Mouse (Mus musculus) embryonic facial prominence, embryonic 11.5 days (tissue): ENCODE data around the gene Tbcel. TPM values are rescaled to one million over a fixed set of nuclear protein-coding genes. Genes with fewer than 3 reads are reported as not detected.
A peak's percentile ranks its signal among the peaks of the same experiment; 100 is the strongest.

Source experiments
- ATAC-seq: fragments of 200-750 bp; cut with Nextera tagmentation; replicated peaks from 2 replicates; pipeline ENCODE4 v1.8.0; 2017; ENCODE audit warnings: low read depth; ENCODE audit not compliant: insufficient number of reproducible peaks, low FRiP score, low TSS enrichment
- DNase-seq: peaks from one replicate; pipeline ENCODE4 v3.0.0-alpha.2; 2015; ENCODE audit warnings: low spot score
- H3K27ac ChIP-seq: fragments of 300-500 bp; sonication (generic); replicated peaks from 2 replicates; pipeline ENCODE4 v1.5.1; 2014; ENCODE audit warnings: mild to moderate bottlenecking, low read depth, low read length, control low read depth
- H3K27me3 ChIP-seq: fragments of 300-500 bp; sonication (generic); 2 replicates; pipeline ENCODE4 v1.6.1; 2014; ENCODE audit warnings: mild to moderate bottlenecking, low read length, moderate library complexity, mixed read lengths; ENCODE audit not compliant: control insufficient read depth, insufficient read depth
- H3K36me3 ChIP-seq: fragments of 300-500 bp; sonication (generic); replicated peaks from 2 replicates; pipeline ENCODE4 v1.6.1; 2014; ENCODE audit warnings: low read depth, mild to moderate bottlenecking, low read length, moderate library complexity, mixed read lengths; ENCODE audit not compliant: control insufficient read depth, insufficient read depth
- H3K4me1 ChIP-seq: fragments of 300-500 bp; sonication (generic); 2 replicates; pipeline ENCODE4 v1.6.1; 2014; ENCODE audit warnings: low read length, mixed read lengths; ENCODE audit not compliant: control insufficient read depth, insufficient read depth
- H3K4me2 ChIP-seq: fragments of 300-500 bp; sonication (generic); 2 replicates; pipeline ENCODE4 v1.6.1; 2014; ENCODE audit warnings: low read depth, mild to moderate bottlenecking, control low read depth, low read length, moderate library complexity
- H3K4me3 ChIP-seq: fragments of 300-500 bp; sonication (generic); 2 replicates; pipeline ENCODE4 v1.5.1; 2014; ENCODE audit warnings: low read depth, low read length, control low read depth
- H3K9ac ChIP-seq: fragments of 300-500 bp; sonication (generic); replicated peaks from 2 replicates; pipeline ENCODE4 v1.6.1; 2014; ENCODE audit warnings: mild to moderate bottlenecking, control low read depth, low read length
- H3K9me3 ChIP-seq: fragments of 300-500 bp; sonication (generic); replicated peaks from 2 replicates; pipeline ENCODE4 v1.6.1; 2016; ENCODE audit warnings: mild to moderate bottlenecking, low read length, inconsistent platforms, mixed read lengths; ENCODE audit not compliant: control insufficient read depth
- WGBS: fragments of 180-500 bp; shearing (Covaris S2); extraction: QIAGEN DNeasy Blood & Tissue Kit; methylation state at CpG from one replicate; pipeline ENCODE4 v1.1.7; 2014; 5-methylcytosine and 5-hydroxymethylcytosine counted together
- polyA plus RNA-seq: library from polyadenylated mRNA; unstranded; fragments of >200 nt; fragmentation: Nextera tagmentation; extraction: Ambion mirVana; gene quantifications from 2 replicates; pipeline ENCODE4 v1.2.1, GENCODE M21; 2014

The Tbcel gene
- polyA plus RNA-seq, 1 experiment from 2014 or later: 4.8 TPM

DNA sequence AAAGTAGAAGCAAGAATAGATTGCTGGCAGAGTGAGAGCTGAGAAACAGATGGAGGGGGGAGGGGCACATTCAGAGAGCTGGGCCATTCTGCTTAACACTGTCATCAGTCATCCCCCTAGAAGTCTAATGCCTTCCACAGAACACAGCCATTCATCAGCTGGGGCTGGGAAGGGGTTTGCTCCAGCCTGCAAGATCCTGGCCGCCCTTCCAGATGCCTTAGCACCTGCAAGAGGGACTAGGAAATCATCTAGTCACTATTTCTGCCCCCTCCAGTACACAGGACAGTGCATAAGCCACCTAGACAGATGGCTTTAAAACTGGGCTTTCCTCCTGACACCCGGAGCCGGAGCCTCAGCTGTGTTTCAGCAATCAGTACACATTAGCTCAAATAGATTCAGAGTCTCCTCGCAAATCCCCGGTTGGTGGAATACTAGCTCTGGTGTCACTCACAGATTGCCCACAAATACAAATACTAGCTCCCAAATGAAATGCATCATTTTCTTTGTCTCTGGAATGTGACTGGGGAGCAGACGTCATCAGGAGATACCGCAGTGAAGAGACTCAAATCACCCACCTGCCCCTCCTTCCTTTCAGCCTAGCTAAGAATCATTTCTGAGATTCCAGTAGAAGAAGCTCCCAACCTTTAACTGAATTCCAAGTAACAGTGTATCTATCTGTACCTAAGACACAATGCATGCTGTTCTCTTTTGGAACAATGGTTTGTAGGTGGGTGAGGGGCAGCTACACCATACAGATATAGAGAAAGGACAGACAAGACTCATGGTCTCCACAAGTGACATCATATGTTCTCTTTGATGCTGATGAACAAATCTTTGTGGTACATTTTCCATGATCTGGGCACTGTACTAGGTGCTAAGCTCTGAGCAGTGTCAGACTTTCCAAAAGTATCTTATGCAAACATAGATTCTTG lies 22.9 kb upstream of the Tbcel start:
- ATAC-seq (peak; percentile 62; the same call in 1 of the 2 replicates), DNase-seq (no peak)
- WGBS: 74% methylated on average over 7 of the region's 7 CpGs
- Histone ChIP-seq H3K27ac (no peak overlapping the region), H3K9me3 (no peaks in the 10 kb centered on the region), H3K4me1 (no peaks in the 10 kb centered on the region), H3K4me3 (no peak overlapping the region), H3K27me3 (no peaks in the 10 kb centered on the region), H3K4me2 (no peak overlapping the region), H3K9ac (no peak overlapping the region), H3K36me3 (no peaks in the 10 kb centered on the region)

DNA sequence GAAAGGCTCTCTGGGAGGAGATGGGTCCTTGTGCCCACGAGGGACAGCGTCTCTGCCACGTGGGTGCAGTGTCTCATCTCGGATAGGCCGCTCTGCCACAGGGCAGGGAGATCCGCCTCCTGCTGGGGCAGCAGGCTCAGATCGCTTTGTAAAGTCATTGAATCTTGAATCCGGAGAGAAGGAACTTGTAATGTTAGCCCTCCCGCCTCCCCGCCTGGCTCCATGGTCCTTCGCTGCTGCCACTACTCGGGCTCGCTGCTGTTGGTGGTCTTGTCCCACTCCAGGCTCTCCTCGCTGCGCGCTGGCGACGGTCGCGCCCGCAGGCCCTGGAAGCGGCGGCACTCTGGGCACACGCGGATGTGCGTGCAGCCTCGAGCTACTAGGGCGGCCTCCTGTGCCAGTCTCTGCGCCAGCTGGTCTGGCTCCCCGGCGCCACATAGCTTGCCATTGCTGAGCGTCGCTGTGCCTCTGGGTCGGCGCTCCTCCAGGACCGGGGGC lies 13.0 kb upstream of the Tbcel start:
- ATAC-seq: no peak; the same call in 1 of the 2 replicates
- H3K4me2 ChIP-seq: peak overlapping the region; percentile 86
- H3K4me3 ChIP-seq: peak overlapping the region; percentile 31
- H3K27me3 ChIP-seq: peaks cover 2% of the 10 kb centered on the region; the same call in 1 of the 2 replicates
- no peaks in the 10 kb centered on the region for H3K4me1 ChIP-seq
- no peaks in the 10 kb centered on the region for H3K9me3 ChIP-seq
- H3K36me3 ChIP-seq: no peaks in the 10 kb centered on the region
- WGBS: 1% methylated on average over 36 of the region's 36 CpGs
- H3K9ac ChIP-seq: peak overlapping the region; percentile 59
- DNase-seq: peak; percentile 60
- H3K27ac ChIP-seq: no peak overlapping the region

DNA sequence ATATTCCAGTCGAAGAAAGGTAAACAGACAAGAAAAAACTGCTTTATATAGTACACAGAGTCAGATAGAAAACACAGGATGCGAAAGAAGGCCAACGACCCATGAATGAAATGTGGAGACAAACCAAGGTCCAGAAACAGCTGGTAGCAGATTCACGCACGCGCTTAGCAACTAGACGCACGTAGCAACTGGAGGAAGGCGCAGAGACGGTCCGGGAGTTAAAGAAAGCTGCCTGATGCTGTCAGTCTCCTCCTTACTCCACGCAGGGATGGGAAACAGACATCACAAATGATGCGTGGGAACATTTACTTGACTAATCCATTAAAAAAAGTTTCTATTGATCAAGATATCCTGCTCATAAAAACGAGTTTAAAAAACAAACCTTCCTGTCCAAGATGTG lies 10.6 kb upstream of the Tbcel start:
- H3K9ac ChIP-seq: no peak overlapping the region
- no peak overlapping the region for H3K4me2 ChIP-seq
- H3K27ac ChIP-seq: no peak overlapping the region
- DNase-seq (no peak), ATAC-seq (no peak)
- no peaks in the 10 kb centered on the region for H3K36me3 ChIP-seq
- H3K27me3 ChIP-seq: peaks cover 2% of the 10 kb centered on the region; the same call in 1 of the 2 replicates
- no peaks in the 10 kb centered on the region for H3K4me1 ChIP-seq
- no peaks in the 10 kb centered on the region for H3K9me3 ChIP-seq
- H3K4me3 ChIP-seq: no peak overlapping the region
- WGBS: 77% methylated on average over 14 of the region's 14 CpGs

DNA sequence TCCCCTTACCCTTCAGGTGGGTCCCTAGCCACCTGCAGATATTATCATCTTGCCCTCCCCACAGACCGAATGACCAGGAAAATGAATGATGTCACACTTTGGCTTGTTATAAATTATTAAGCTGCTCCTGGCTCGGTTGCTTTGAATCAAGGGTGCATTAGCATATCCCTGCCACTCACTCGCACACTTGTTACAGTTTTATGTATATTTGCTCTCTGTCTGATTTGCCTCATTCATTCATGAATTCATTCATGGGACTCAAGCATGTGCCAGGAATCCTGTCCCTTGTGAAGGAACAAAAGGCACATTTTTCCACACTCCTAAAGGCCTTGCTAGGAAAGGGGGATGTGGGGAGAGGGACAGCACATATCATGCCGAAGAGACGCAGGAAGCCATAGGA lies 5.5 kb upstream of the Tbcel start:
- no peak for ATAC-seq
- Histone ChIP-seq H3K9me3 (no peaks in the 10 kb centered on the region), H3K4me1 (no peaks in the 10 kb centered on the region), H3K27ac (no peak overlapping the region), H3K9ac (no peak overlapping the region), H3K27me3 (no peaks in the 10 kb centered on the region), H3K4me2 (no peak overlapping the region), H3K4me3 (no peak overlapping the region), H3K36me3 (no peaks in the 10 kb centered on the region)
- no peak for DNase-seq
- 80% methylated on average over 5 of the region's 5 CpGs for WGBS

DNA sequence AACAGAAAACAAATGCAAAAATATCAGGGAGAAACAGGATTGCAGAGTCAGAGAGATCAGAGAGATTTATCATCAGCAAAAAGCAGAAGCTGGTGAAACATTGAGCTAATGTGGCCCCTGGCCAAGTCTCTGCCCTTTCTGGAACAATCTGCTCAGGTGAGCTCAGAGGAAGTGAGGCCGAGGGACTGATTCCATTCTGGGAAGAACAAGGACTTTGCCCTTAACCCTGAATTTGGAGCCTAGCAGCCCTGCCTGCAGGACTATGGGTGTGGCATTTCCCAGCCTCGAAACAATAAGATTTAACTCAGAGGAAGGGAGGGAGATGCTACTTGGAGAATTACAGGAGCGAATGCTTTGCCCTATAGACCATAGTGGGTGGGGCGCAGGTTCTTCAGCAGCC lies 4.7 kb upstream of the Tbcel start:
- Histone ChIP-seq H3K27me3 (no peaks in the 10 kb centered on the region), H3K4me3 (no peak overlapping the region), H3K4me1 (no peaks in the 10 kb centered on the region), H3K4me2 (no peak overlapping the region), H3K9ac (no peak overlapping the region), H3K9me3 (no peaks in the 10 kb centered on the region), H3K36me3 (no peaks in the 10 kb centered on the region), H3K27ac (no peak overlapping the region)
- DNase-seq (no peak), ATAC-seq (no peak)
- WGBS: 72% methylated on average over 4 of the region's 4 CpGs

DNA sequence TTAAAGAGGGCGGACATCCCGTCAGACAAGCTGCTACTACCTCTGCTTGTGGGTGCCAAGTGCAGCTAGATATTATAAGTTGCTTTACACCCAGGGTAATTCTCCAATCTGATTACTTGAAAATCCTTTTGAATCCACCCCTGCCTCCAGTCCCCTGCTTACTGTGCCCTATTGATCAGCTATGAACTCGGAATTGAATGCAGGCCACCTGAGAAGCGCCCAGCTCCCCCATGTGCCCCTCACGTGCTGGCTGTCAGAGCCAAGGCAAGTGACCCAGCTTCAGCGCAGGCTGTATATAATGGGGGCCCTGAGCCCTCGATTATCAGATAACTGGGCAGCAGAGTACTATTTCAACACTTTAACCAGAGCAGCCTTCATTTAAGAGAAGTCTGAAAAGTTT lies 626 bp upstream of the Tbcel start:
- 73% methylated on average over 7 of the region's 7 CpGs for WGBS
- ATAC-seq: no peak

DNA sequence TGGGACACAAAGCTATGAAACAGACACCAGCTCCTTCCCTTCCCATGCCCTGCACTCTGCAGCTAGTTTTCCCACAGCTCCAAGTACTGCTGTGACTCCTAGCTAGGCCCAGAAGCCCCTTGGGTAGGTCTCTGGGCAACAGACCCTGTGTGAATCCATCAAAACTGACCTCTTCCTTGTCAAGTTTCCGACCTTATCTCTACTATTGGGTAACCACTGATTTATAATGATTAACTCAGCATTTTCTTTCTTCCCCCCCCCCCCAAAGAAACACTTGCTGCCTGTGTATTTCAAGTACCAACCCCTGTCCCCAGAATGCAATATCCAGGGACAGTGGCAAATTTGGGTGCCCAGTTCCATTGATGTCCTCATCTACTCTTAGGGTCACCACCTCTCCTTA lies 587 bp downstream of the Tbcel start:
- Histone ChIP-seq H3K36me3 (no peaks in the 10 kb centered on the region), H3K4me2 (no peak overlapping the region), H3K4me3 (no peak overlapping the region), H3K27ac (no peak overlapping the region), H3K27me3 (no peaks in the 10 kb centered on the region), H3K9me3 (no peaks in the 10 kb centered on the region), H3K9ac (no peak overlapping the region), H3K4me1 (no peaks in the 10 kb centered on the region)
- WGBS: 79% methylated on average over 1 of the region's 1 CpGs
- DNase-seq (no peak), ATAC-seq (no peak)

More for the DNA sequence above, 626 bp upstream of the Tbcel start:
- Histone ChIP-seq H3K4me2 (no peak overlapping the region), H3K36me3 (no peaks in the 10 kb centered on the region), H3K9ac (no peak overlapping the region), H3K4me1 (no peaks in the 10 kb centered on the region), H3K9me3 (no peaks in the 10 kb centered on the region), H3K27ac (no peak overlapping the region), H3K4me3 (no peak overlapping the region), H3K27me3 (no peaks in the 10 kb centered on the region)
- no peak for DNase-seq

DNA sequence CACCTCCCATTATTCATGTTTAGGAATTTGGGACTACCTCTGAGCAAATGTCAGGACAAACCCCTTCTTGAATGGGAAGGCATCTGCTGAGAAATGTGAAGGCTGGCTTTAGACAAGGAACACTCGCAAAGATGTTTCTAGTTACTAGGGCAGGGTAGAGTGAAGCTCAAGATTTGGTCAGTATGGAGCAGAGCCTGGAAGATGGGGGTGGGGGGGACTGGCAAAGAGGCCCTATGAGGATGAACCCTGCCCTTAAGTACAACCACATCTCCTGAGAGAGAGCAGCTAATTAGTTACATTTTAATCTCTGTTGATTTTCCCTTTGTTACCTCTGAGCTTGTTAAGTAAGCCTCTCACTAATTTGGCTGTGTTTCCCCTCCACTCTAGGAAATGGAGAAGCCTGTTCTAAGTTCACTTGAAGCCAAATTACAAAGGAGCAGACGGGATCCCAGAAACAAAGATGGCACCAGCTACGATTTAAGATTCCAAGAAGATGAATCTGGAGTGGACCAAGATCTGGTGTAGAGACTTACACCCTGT lies 2.6 kb downstream of the Tbcel start:
- ATAC-seq (no peak), DNase-seq (no peak)
- Histone ChIP-seq H3K4me1 (no peaks in the 10 kb centered on the region), H3K4me3 (no peak overlapping the region), H3K9me3 (no peaks in the 10 kb centered on the region), H3K27me3 (no peaks in the 10 kb centered on the region), H3K4me2 (no peak overlapping the region), H3K27ac (no peak overlapping the region), H3K36me3 (no peaks in the 10 kb centered on the region), H3K9ac (no peak overlapping the region)
- WGBS: 77% methylated on average over 3 of the region's 3 CpGs
